Mouse (Mus musculus): ENCODE measurements around the gene Nova2.

The Nova2 gene

GRCm38 (mm10) chr7:18924321-18924720 is 1.4 kb upstream of the Nova2 start:
- no peak for DNase-seq

GRCm38 (mm10) chr7:18926041-18926790 is 528 bp downstream of the Nova2 start:
- DNase-seq, result peak in 1 of 2 experiments; percentile 14

DNA sequence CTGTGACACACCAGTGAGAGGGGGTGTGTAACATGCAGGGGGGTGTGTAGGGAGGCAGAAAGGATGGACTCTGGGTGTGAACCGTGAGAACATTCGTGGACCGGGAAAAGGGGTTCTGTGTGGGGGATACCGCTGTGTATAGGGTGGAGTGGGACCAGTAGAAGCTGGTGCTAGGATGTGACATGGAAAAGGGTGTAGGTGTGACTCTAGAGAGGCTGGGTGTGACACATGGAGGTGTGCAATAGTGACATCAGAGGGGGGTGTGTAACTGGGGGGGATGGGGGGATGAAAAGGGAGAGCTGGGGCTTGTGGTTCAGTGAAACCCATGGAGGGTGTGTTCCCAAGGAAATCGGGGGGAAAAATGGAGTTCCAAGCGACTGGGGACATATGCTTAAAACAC is 1.2 kb downstream of the Nova2 start:
- DNase-seq, result no peak

- no peak for DNase-seq
Measured at GRCm38 (mm10) chr7:18927759-18928158, 2.1 kb downstream of the Nova2 start.

DNA sequence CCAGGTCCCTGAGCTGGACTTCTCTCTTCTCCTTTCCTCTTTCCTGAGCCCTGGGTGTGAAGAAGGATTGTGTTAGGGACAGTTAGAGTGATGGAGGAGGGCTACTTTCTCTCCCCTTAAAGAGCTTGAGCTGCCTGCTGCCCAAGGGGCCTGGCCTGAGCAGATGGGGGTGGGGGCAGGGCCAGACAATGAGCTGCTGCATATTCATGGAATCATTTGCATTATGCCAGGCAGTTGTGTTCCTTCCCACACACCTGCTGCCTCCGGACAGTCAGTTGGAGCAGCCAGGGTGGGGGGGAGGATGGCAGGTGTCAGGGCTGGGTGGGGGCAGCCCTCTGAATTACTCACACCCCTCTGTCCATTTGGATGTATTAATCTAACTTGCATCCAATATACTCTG is 16.7 kb downstream of the Nova2 start:
- DNase-seq, result no peak

DNA sequence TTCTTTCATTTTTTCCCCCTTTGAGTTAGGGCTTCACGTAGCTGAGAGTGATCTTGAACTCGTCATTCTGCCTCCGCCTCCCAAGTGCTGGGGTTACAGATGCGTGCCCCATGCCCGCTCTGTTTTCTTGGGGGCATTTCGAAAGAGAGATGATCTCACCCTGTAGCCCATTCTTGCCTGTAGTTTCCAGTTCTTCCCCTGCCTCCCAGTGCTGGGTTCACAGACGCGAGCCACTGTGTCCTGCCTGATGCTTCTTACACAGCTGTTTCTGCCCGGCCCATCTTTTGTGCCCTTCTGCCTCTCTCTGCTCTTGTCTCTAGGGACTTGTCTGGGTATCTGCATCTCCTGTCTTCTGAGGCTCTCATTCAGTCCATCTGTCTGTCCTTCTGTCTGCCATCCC is 17.1 kb downstream of the Nova2 start:
- no peak for DNase-seq

DNA sequence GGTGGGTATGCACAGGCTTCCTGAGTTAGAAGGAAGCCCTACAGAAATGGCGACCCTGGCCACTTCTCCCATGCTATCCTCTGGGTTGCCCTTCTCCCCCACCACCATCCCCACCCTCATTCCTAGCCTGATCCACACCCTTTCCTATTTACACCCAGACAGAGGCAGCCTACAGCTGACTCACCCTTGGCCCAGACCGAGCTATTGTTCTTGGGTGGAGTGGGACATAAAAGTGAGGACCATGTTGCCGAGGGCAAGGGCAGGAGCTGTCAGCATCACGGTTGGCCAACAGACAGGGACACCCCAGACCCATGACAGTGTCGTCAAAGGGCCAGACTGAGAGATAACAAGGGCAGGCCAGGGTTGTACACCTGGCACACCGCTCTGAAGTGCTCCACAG is 22.5 kb downstream of the Nova2 start:
- no peak for DNase-seq

- no peak for DNase-seq
Measured at GRCm38 (mm10) chr7:18949781-18950522, 24.3 kb downstream of the Nova2 start.

- DNase-seq, result no peak
Measured at GRCm38 (mm10) chr7:18950523-18951315, 25.0 kb downstream of the Nova2 start.

GRCm38 (mm10) chr7:18951397-18951796 is 25.7 kb downstream of the Nova2 start:
- peak; percentile 17 to 28 for DNase-seq

DNA sequence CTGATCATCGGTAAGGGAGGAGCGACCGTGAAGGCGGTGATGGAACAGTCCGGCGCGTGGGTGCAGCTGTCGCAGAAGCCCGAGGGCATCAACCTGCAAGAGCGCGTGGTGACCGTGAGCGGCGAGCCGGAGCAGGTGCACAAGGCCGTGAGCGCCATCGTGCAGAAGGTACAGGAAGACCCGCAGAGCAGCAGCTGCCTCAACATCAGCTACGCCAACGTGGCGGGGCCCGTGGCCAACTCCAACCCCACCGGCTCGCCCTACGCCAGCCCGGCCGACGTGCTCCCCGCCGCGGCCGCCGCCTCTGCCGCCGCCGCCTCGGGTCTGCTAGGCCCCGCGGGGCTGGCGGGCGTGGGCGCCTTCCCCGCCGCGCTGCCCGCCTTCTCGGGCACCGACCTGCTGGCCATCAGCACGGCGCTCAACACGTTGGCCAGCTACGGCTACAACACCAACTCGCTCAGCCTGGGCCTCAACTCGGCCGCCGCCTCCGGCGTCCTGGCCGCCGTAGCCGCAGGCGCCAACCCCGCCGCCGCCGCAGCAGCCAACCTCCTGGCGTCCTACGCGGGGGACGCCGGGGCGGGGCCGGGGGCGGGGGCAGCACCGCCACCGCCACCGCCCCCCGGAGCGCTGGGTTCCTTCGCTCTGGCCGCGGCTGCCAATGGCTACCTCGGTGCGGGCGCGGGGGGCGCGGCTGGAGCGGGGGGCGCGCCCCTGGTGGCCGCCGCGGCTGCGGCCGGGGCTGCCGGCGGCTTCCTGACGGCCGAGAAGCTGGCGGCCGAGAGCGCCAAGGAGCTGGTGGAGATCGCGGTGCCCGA is 32.1 kb downstream of the Nova2 start:
- DNase-seq, result peak; percentile 6 to 13

- DNase-seq, result no peak
Measured at GRCm38 (mm10) chr7:18958384-18958766, 32.7 kb downstream of the Nova2 start.

DNA sequence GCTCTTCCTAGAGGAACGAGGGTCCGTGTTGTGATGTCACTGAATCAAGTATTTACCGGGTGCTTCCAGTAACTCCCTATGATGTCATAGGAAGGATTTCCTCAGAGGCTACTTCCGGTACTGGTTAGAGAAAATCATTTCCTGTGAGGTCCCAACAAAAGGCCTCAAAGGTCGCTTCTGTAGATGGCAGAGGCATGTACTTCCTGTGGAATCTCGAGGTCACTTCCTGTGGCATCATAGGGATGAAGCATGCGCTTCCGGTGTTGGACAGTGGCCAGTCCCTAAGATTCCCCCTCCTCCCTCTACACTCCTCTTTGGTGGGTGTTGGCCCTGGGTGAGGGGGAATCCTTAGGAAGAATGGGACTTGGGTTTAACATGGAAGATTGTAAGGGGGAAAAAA is 33.8 kb downstream of the Nova2 start:
- no peak for DNase-seq

DNA sequence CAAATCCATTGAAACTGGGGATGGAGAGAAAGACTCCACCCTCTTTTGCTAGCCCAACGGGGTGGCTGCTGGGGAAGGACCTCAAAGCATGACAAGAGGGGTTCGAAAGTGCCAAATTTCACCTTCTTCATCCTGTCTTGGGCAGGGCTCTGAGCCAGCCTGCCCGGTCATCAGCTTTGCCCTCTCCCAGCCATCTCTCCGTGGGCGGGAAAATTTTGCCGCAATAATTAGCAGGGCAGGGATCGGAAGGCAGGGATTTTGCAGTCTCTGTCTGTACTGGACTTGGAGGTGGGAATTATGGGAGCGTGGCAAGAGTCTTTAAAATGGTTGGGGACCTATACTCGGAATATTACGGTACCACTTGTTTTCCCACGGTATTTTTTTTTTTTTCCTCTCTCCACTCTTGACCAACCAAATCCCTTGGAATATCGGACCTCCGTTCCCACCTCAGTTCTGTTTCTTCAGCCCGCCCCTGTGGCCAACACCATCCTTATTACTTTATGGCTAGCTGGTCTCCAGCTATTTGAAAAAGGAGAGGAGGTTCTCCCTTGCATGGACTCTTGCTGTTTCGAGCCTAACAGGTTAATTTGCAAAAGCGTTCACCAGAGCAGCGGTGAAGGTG is 36.6 kb downstream of the Nova2 start:
- no peak for DNase-seq

DNA sequence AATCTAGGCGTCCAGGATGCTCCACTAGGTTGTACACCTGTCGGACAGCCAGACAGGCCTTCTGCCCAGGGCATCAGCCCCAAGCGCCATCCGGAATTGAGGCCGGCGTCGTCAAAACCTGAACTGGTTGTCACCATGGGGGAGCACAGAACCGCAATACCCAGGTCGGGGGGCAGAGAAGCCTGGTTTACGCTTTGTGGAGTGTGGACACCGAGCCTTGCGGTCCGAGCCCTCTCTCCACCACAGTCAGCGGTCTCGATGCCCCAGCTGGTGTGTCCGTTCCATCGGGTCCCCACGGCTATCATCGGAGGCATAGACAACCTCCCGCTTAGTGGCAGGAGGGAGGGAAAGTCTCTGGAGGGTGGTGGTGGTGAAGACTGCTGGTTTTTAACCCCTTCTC is 37.1 kb downstream of the Nova2 start:
- no peak for DNase-seq

- DNase-seq, result no peak
Measured at GRCm38 (mm10) chr7:18963294-18963843, 37.7 kb downstream of the Nova2 start.

DNA sequence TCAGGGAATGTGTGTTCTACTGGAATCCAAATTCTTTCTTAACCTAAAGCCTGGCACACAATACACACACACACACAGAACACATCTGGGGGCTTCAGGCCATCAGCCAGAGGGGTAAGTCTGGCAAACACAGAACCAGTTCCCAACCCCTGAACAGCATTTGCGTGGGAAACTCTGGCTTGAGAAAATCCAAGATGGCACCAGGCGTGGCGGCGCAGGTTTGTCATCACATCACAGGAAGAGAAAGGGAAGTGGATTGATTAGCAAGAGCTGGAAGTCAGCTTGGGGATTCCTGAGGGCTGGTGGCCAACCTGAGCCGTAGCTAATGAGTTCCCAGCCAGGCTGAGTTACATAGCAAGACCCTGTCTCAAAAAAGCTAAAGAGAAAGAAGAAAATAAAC is 39.6 kb downstream of the Nova2 start:
- DNase-seq, result no peak

DNA sequence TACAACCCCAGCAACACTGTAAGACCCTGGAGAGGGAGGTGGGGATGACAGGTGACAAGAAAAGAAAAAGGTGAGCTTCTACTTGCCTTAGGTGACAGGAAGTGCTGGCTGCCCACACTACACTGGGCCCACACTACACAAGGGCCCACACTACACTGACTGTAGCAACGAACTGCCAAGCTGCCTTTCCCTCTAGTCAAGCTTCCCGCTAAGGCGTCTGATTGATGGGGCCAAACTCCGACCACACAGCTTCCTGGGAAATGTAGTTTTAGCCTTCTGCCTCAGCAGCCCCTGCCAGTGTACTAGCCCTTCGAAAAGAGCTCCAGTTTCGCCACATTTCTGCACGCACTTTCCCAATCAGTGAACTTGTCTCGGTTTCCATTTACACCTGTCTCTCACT is 41.9 kb downstream of the Nova2 start:
- DNase-seq, result no peak

DNA sequence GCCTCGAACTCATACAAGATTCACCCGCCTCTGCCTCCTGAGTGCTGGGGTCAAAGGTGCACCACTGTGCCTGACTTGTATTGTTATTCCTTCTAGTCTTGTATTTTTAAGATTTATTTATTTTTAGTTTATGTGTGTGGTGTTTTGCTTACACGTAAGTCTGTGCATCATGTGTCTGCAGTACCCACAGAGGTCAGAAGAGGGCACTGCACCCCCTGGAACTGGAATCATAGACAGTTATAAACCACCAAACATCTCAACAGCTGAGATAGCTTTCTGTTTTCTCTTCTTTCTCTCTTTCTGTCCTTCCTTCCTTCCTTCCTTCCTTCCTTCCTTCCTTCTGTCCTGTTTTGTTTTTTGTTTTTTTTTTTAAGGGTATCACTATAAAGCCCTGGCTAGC is 45.3 kb downstream of the Nova2 start:
- peak in 1 of 2 experiments; percentile 12 for DNase-seq

DNA sequence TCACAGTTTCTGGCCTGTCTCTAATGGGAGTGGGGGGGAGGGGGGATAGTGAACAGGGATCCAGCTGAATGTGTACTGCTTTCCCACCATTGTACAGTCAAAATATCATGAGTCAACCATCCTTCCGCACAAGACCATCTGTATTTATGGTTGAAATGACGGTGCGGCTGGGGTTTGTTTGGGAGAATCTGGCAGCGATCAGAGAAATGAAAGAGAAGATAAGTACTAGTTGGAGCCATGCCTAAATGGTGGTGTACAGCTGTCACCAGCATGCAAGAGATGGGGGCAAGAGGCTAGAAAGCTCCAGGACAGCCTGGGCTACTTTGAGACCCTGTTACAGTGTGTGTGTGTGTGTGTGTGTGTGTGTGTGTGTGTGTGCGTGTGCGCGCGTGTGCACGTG is 52.7 kb downstream of the Nova2 start:
- DNase-seq, result no peak

DNA sequence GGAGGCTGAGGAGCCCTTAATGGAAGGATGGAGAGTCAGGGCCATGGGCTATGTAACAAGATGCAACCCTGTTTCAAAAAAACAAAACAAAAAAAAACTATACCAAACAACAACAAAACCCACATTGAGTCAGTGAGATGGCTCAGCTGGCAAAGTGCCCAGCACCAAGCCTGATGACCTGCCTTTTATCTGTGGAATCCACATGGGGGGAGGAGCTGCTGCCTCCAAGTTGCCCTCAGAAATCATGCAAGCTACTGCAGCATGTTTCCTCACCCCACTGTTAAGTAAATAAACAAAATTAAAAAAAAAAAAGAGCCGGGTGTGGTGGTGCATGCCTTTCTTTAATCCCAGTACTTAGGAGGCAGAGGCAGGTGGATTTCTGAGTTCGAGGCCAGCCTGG is 60.8 kb downstream of the Nova2 start:
- DNase-seq, result no peak

- DNase-seq, result no peak
Measured at GRCm38 (mm10) chr7:18987100-18987499, 61.4 kb downstream of the Nova2 start, which contains the start of gene Nanos2. TSS of gene Nanos2 (plus strand) at chr7:18987400.
